Mouse (Mus musculus): ENCODE measurements at regions not wholly inside any gene's neighbourhood (a gene's known extent, or its start where the extent isn't known, plus 50 kb on each side); places are given as distances from the start of the nearest gene placed in this dataset.

DNA sequence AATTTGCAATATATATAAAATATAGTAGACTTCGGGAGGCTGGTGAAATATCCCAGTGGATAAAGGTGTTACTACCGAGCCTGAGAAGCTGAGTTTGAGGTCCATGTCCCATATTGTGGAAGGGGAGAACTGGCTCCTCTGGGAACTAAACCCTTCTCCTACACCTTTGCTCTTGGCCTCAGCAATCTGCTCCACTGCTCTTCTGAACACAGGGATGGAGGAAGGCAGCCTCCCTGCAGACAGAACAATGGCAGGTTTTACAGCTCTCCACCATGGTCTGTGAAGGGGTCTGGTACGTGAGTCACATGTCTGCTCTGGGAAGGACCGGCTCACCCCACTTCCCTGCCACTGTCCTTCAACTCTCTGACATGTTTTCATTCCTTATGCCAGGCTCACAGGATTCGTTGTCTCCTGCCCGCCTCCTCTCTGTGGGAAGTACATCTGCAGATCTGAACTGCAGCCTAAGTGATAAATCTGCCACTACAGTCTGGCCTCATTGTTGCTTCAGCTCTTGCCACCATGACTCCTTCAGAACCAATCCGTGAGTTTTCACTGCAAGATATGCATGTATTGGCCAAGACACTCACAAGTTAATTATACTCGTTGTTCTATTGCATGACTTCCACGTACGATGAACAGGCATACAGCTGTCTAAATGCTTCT is 220.0 kb upstream of the Gm9767 start:
- DNase-seq (ENCODE audit: low read depth) = no peak

DNA sequence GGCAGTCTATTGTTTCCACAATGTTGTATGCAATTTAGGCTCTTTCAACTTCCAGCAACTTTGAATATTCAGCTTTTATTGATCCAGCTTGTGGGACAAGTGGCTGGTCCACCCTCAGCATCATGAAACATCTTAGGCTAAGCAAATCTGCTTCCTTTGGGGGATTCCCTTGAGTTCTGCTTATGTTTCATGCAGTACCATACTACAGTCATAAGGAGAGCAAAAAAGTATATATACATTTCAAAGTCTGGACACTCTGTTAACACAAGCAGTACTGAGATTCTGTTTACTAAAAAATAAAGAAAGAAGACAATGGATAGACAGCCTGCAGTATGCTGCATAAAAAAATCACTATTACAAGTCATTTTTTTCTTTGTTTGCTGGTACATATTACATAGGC is 233.7 kb upstream of the Gm9767 start:
- DNase-seq (ENCODE audit: low read depth) = no peak

GRCm38 (mm10) chr10:25829275-25829674 is 248.8 kb upstream of the Gm9767 start:
- DNase-seq (ENCODE audit: low read depth) = no peak

DNA sequence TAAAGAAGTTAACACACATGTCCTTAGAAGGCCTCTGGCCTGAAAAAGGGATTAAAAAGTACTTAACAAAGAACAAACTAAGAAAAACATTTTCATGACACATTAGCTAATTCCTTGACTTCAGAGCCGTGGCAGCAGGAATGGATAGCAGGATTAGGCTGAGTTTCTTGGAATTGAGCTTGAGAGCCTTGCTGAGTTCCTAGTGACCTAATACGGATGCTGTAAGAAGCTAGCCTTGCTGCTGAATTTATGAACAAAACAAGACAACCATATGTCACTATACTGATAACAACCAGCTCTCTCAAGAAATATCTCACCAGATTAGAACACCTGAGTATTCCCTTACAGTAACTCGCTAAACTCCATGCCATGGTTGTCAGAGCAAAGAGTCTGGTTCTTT is 268.2 kb upstream of the Smlr1 start:
- no peak for DNase-seq (ENCODE audit: low read depth)

DNA sequence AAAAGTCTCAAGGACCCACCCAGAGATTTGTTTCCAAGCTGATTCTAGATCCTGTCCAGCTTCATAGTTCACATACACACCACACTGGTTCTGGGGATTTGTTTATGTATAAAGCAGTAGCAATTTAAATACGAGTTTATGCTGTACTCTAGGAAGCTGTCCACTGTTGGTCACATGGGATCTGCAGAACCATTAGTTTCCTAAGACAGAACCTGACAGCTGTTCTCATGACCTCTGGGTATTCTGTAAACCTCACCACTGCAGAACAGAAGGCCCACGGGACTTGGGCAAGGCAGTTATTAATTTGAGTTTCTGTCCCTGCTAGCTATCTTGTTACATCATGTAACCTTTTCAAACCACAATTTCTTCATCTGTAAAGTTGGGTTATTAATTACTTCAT is 265.4 kb upstream of the Smlr1 start:
- DNase-seq (ENCODE audit: low read depth) = no peak

DNA sequence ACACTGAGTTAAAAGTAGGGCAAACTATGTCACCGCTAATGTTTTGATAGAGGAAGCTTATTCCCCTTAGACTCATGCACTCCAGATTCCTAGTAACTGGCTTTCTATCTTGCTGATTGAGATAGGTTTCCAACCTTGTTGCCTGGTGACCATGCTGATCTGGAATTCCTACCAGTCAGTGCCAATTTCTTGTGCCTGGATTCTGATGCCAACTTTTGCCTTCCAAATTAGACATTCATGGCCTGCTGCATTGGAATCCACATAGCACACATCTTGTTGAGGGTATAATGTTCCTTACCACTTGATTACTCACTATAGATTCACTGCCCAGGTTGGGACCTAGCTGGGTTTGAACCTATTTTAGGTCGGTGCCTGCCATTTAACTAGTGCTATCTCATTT is 262.8 kb upstream of the Smlr1 start:
- no peak for DNase-seq (ENCODE audit: low read depth)

DNA sequence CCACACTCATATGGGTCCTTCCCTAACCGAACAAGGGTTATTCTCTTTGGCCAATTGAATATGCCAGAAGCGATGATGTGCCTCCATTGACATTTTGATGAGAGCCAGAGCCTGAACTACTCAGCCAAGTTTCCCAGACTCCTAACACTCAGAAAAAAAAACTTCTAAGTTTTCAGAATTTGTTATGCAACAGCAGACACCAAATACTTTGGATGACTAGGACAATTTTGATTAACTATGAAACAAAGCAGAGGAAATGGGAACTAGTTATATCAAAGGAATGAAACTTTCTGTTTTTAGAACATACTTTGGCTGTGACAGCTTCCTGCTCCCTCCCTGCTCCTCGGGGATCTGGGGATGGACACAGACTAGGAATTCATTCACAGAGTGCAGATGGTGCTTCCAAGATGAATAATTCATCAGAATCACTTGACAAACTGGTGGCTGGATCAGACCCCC is 254.3 kb upstream of the Smlr1 start:
- DNase-seq (ENCODE audit: low read depth) = peak; percentile 49

GRCm38 (mm10) chr10:25788660-25789059 is 252.6 kb upstream of the Smlr1 start:
- DNase-seq (ENCODE audit: low read depth) = peak; percentile 63

GRCm38 (mm10) chr10:25788004-25788403 is 251.9 kb upstream of the Smlr1 start:
- peak; percentile 67 for DNase-seq (ENCODE audit: low read depth)

GRCm38 (mm10) chr10:25783861-25784260 is 247.8 kb upstream of the Smlr1 start:
- no peak for DNase-seq (ENCODE audit: low read depth)

DNA sequence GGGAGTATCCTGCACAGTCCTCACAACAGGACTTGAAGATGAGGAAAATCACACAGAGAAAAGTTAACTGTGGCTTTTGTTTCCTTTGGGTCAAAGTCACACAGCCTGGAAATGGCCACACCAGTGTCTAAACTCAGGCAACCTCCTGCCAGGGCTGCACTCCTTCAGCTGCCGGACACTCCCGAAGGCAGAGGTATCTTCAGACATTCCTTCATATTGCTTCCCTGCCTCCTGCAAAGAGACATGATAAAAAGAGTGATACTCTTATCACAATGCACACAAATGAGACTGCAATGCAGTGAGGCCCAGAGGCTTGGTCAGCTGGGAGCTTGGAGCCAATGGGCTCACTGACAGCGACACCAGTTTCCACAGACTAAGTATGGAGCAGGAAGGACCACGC is 243.4 kb upstream of the Smlr1 start:
- DNase-seq (ENCODE audit: low read depth) = no peak

- DNase-seq (ENCODE audit: low read depth) = no peak
Observed at GRCm38 (mm10) chr10:25777717-25778116, 241.7 kb upstream of the Smlr1 start.

- no peak for DNase-seq (ENCODE audit: low read depth)
Observed at GRCm38 (mm10) chr10:25776697-25777096, 240.6 kb upstream of the Smlr1 start.

DNA sequence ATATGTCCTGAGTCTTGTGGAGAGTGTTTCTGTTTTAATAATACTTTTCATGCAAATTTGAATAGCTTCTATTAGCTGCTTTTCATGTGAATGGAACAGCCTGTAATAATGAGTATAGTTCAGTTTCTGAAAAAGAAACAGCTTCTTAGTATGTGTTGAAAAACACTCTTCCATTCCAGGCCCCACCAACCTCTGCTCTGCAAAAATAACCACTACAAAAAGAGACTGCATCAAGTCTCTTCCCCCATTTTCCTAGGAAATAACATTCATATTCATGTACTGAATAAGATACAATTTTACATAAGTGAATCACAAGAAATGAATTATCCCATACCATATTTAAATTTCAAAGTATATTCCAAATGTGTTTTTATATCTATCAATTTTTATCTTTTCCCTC is 234.0 kb upstream of the Smlr1 start:
- DNase-seq (ENCODE audit: low read depth) = no peak

DNA sequence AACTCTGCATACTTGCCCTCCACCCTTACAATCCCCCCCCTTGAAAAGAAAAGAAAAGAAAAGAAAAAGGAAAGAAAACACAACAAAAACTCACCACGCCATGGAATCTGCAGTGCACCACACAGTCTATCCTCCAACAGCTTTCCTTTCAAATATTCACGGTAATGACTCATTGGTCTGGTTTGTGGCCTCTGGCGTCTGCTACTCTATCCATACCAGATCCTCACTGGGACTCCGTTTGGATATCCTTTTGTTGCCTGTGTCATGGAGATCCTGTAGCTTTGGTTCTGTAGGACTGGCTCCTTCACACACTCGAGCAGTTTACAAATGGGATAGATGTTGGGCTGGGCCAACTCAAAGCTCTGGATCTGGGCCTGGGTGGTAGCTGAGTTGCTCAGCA is 232.4 kb upstream of the Smlr1 start:
- peak; percentile 52 for DNase-seq (ENCODE audit: low read depth)

DNA sequence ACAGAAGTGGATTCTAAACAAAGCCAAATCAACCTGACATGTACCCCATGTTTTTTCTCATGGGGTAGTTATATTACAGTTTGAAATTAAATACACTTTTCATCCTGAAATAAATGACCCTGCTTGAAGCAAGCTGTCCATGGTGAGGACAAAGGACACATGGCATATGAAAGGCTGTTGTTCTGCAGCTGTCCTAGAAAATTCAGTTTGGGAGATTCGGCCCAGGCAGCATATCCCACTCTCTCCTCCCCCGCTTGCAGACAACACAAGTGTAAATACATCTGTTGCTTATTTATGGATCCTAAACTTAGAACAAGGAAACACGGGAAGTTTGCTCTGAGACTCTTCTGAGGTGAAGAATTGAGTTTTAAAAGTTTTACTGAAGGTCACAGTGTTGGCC is 218.2 kb upstream of the Smlr1 start:
- DNase-seq (ENCODE audit: low read depth) = no peak

GRCm38 (mm10) chr10:25742678-25743077 is 206.6 kb upstream of the Smlr1 start:
- DNase-seq (ENCODE audit: low read depth) = no peak

GRCm38 (mm10) chr10:25740956-25741355 is 204.9 kb upstream of the Smlr1 start:
- peak; percentile 58 for DNase-seq (ENCODE audit: low read depth)

GRCm38 (mm10) chr10:25730470-25730869 is 194.4 kb upstream of the Smlr1 start:
- DNase-seq (ENCODE audit: low read depth) = peak; percentile 23

DNA sequence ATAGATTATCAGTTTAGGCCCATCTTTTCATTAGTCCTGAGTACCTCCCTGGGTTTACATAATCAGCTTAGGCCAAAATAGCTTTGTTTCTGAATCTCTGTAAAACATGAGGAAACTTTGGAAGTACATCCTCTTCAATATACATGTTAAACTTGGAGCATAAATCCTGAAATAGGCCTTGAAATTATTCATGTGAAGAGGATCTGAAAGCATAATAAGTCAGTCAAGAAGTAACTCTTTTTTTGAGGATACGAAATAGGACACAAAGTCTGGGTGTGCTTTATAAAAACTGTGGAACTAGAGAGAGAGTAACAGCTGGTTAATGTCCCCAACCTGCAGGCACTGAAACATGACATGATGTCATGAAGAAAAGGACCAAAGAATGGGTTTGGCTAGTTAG is 187.9 kb upstream of the Smlr1 start:
- DNase-seq (ENCODE audit: low read depth) = no peak

DNA sequence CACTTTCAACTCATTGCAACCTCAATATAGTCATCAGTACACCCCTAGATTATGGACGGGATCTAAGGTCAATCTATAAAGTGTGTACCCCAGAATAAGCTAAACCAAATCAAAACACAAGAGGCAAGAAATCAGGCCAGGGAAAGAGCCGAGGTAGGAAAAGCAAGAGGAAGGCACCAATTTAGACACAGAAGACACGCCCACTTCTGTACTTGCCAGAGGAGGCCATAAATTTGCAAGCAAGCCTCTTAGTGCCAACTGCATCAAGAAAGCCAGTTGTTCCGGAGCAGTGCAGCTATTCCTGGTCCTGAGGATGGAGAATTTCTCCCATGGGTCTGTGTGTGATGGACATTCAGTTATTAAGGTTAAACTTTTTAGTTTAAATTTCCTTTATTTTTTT is 179.7 kb upstream of the Smlr1 start:
- DNase-seq (ENCODE audit: low read depth) = no peak

DNA sequence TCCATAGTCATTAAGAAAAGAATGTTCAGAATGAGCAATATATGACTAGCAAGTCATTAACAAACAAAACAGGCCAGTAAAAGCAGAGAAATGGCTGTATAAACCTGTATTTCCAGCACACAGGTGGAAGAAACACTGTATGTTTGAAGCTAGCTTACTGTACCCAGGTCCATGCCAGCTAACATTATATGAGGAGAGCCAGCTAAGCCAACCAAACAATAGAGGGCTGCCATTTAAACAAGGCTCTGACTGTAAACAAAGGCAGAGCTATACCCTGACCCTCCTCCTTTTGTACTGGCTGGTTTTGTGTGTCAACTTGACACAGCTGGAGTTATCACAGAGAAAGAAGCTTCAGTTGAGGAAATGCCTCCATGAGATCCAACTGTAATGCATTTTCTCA is 178.6 kb upstream of the Smlr1 start:
- DNase-seq (ENCODE audit: low read depth) = no peak

- peak; percentile 56 for DNase-seq (ENCODE audit: low read depth)
Observed at GRCm38 (mm10) chr10:25714041-25714440, 178.0 kb upstream of the Smlr1 start.

GRCm38 (mm10) chr10:25707951-25708350 is 171.9 kb upstream of the Smlr1 start:
- no peak for DNase-seq (ENCODE audit: low read depth)

- DNase-seq (ENCODE audit: low read depth) = no peak
Observed at GRCm38 (mm10) chr10:25702146-25702545, 166.1 kb upstream of the Smlr1 start.
